Mouse (Mus musculus): ENCODE measurements around the gene Hist1h3a. TPM values are rescaled to one million over a fixed set of nuclear protein-coding genes. Genes with fewer than 3 reads are reported as not detected.
"Not testable (repeated sequence)": the region's sequence is repeated elsewhere in the genome, so short reads cannot be mapped to it uniquely, and the experiment has no call there.

Hist1h3a gene
- total RNA-seq, 2 experiments from 2014 or later = 35.0 to 41.6 TPM

DNA sequence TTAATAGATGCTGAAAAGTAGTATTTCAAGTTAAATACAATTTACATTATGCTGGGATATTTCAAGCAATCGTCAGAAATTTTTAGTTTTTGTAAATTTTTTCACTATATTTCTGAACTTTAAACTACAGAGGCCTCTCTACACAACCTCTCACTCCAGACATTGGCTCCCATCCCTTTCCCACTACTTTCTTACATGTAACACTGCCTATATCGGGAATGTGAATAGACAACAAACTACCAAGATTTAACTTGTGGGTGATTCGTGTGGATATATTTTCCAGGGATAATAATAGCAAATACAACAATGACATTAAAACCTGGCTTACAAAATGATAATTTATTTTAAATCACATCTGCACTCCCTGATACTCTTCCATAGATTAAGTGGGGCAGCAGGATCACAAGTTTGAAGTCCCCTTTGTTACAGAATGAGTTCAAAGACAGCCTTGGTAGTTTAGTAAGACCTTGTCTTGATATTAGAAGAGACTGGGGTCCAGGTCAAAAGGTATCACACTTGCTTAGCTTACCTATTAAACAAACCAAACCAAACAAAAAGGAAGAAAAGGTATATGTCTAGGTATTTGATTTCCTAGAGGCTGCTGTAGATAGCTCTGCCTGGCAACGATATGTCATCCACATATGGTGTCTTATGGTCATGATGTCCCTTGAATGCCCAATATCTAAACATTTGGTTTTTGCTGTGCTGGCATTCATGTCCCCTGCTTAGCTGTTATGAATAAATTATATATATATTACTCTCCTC lies 8.7 kb downstream of the Hist1h3a start:
- no peak overlapping the region for H3K4me3 ChIP-seq
- TF ChIP-seq CTCF (conservative IDR thresholded peaks at IDR 0.05) = no peak
- no peak overlapping the region for H3K27ac ChIP-seq
- DNase-seq (ENCODE audit: low spot score in 2 of 2) = no peak

GRCm38 (mm10) chr13:23752742-23753172 lies 9.4 kb downstream of the Hist1h3a start:
- Histone ChIP-seq H3K27ac (no peak overlapping the region), H3K4me3 (no peak overlapping the region)
- DNase-seq (ENCODE audit: low spot score in 2 of 2) = no peak
- TF ChIP-seq CTCF (conservative IDR thresholded peaks at IDR 0.05) = no peak

DNA sequence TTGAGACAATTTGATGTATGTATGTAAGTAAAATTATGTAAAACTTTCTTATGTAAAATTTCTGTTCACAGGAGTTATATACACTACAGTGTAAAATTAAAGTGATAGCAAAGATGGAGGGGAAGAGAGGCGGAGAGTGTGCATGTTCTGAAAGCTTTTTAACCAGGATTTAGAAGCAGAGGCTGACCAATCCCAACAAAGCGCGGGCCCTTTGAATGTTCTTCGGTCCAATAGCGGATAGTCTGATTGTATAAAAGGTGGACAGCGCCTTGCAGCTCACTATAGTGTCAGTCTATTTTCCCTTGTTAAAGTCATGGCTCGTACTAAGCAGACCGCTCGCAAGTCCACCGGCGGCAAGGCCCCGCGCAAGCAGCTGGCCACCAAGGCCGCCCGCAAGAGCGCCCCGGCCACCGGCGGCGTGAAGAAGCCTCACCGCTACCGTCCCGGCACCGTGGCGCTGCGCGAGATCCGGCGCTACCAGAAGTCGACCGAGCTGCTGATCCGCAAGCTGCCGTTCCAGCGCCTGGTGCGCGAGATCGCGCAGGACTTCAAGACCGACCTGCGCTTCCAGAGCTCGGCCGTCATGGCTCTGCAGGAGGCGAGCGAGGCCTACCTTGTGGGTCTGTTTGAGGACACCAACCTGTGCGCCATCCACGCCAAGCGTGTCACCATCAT lies 10.0 kb downstream of the Hist1h3a start, which contains the start of gene Hist1h3b:
Hist1h3b (plus strand) TSS at position 201 of the 675 bp plus-strand sequence.
- DNase-seq (ENCODE audit: low spot score in 2 of 2) = peak; percentile 92 to 93
- peak within 1 kb of the TSS; percentile 93 for H3K27ac ChIP-seq
- peak within 1 kb of the TSS; percentile 58 for H3K4me3 ChIP-seq
- peak; percentile 30; the same call in 1 of the 2 replicates for TF ChIP-seq CTCF (conservative IDR thresholded peaks at IDR 0.05)

GRCm38 (mm10) chr13:23751478-23751956 lies 10.7 kb downstream of the Hist1h3a start:
- DNase-seq (ENCODE audit: low spot score in 2 of 2) = no peak

GRCm38 (mm10) chr13:23750839-23751477 lies 11.2 kb downstream of the Hist1h3a start, which contains the start of gene Hist1h2ab:
Gene Hist1h2ab, plus strand, starts transcription at chr13:23751126.
- not testable (repeated sequence) for DNase-seq (ENCODE audit: low spot score in 2 of 2)
- TF ChIP-seq CTCF (conservative IDR thresholded peaks at IDR 0.05) = peak; percentile 31
- Histone ChIP-seq H3K4me3 (peak within 1 kb of the TSS; percentile 58), H3K27ac (peak within 1 kb of the TSS; percentile 93)

More at GRCm38 (mm10) chr13:23751478-23751956, 10.7 kb downstream of the Hist1h3a start:
- Histone ChIP-seq H3K4me3 (peak overlapping the region; percentile 35), H3K27ac (peak overlapping the region; percentile 93)
- no peak; the same call in none of the 2 replicates for TF ChIP-seq CTCF (conservative IDR thresholded peaks at IDR 0.05)

DNA sequence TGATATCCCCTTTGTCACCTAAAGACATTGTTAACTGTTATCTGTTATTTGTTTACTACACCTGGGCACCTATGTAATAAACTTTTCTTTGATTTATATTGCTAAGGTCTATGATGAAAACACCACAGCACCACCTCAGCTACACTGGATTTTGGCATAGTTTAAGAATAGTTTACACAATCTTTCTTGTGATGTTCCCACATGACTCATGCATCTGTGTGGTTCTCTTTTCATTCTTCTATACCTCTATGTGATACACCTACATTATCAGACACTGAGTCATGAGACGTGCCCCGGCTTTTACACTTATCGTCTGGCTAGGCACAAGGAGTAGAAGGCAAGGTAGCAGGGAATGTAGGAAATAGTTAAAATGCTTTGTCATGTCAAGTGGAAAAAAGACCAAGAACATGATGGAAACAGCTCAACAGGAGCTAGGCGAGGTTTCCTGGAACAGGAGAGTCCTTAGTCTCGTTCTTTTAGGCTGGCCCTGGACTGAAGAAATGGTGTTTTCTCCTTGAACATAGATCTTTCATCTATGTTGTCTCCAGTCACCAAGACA lies 12.5 kb downstream of the Hist1h3a start:
- H3K4me3 ChIP-seq = no peak overlapping the region
- DNase-seq (ENCODE audit: low spot score in 2 of 2) = no peak
- TF ChIP-seq CTCF (conservative IDR thresholded peaks at IDR 0.05) = no peak
- peak overlapping the region; percentile 93 for H3K27ac ChIP-seq

DNA sequence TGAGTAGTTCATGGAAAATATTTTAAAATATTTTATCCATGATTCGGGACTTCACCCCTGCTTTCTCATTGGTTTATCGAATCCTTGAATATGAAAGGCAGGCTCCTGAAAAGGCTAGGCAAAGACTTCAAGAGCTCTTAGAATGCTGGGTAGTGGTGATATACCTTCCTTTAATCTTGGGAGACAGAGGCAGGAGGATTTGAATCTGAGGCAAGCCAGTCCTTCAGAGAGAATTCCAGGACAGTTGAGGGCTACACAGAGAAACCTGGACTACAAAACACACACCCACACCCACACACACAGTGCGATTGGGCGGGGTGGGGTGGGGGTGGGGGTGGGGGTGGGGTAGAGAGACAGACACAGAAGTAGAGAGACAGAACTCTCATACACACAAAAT lies 14.3 kb downstream of the Hist1h3a start:
- TF ChIP-seq CTCF (conservative IDR thresholded peaks at IDR 0.05) = no peak
- Histone ChIP-seq H3K4me3 (no peak overlapping the region), H3K27ac (peak overlapping the region; percentile 91)
- no peak for DNase-seq (ENCODE audit: low spot score in 2 of 2)

GRCm38 (mm10) chr13:23747081-23747891 lies 14.9 kb downstream of the Hist1h3a start:
- no peak for TF ChIP-seq CTCF (conservative IDR thresholded peaks at IDR 0.05)
- H3K4me3 ChIP-seq = peak overlapping the region; percentile 59
- peak overlapping the region; percentile 91 for H3K27ac ChIP-seq
- DNase-seq (ENCODE audit: low spot score in 2 of 2) = no peak

DNA sequence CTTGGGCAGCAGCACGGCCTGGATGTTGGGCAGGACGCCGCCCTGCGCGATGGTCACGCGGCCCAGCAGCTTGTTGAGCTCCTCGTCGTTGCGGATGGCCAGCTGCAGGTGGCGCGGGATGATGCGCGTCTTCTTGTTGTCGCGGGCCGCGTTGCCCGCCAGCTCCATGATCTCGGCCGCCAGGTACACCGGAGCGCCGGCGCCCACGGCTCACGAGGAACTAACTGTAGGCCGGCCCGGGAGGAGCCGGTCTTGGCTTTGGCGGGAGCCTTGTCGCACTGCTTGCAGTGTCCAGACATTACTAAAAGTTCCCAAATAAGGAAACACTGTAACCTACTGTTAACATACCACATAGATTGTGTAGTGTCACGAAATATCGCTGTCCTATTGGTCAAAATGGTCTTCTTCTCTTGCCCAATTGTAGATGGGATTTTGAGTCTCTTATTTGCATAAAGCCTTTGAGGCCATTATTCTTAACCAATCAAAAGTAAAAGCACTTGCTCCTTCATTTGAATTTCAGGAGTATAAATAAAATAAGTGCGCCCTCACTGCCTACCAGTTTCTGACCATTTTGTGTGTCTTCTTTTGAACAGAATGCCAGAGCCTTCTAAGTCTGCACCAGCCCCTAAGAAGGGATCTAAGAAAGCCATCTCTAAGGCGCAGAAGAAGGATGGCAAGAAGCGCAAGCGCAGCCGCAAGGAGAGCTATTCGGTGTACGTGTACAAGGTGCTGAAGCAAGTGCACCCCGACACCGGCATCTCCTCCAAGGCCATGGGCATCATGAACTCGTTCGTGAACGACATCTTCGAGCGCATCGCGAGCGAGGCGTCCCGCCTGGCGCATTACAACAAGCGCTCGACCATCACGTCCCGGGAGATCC lies 15.7 kb downstream of the Hist1h3a start, which contains the start of gene Hist1h2bb:
Hist1h2bb (plus strand) TSS at position 534 of the 880 bp plus-strand sequence.
- DNase-seq (ENCODE audit: low spot score in 2 of 2) = peak; percentile 52 to 87
- Histone ChIP-seq H3K27ac (peak within 1 kb of the TSS; percentile 91), H3K4me3 (peak within 1 kb of the TSS; percentile 59)
- TF ChIP-seq CTCF (conservative IDR thresholded peaks at IDR 0.05) = peak; percentile 50

DNA sequence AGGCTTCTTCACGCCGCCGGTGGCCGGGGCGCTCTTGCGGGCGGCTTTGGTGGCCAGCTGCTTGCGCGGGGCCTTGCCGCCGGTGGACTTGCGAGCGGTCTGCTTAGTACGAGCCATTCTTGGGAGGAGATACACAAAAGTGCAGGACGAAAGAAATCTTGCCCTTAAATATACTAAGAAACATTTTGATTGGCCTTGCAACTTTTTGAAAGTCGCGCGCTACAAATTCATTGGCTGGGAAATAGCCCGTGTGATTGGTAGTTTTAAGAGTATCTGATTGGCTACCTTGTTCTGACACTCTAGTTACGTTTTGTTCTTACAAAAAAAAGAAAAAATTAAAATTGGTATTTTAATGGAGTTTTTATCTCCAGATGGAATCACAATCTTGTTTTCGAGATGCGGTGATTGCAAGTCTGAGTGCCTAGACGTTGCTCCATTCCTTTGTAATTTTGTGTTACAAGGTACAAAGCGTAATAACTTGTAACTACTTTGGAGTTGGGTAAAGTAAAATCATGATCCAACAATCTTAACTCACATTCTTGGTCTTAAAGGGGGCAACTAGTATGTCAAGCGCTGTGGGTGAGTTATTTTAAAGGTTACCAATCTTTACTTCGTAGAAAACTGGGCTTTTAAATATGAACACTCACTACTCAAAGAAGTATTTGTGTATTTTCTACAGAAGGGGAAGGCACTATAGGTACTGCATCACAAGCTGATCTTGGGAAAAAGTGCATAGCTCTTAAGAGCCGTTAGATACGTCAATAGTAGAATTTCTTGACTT lies 16.6 kb downstream of the Hist1h3a start, which contains the start of gene Hist1h3c:
Hist1h3c (minus strand) TSS at position 222 of the 781 bp plus-strand sequence.
- peak; percentile 82 to 83 for DNase-seq (ENCODE audit: low spot score in 2 of 2)
- peak within 1 kb of the TSS; percentile 59 for H3K4me3 ChIP-seq
- TF ChIP-seq CTCF (conservative IDR thresholded peaks at IDR 0.05) = peak; percentile 33
- peak within 1 kb of the TSS; percentile 91 for H3K27ac ChIP-seq
